Mouse (Mus musculus): ENCODE measurements at regions not wholly inside any gene's neighbourhood (a gene's known extent, or its start where the extent isn't known, plus 50 kb on each side); places are given as distances from the start of the nearest gene placed in this dataset.

- intact Hi-C loops (cut with DNase I): no loop called here
- no peak for DNase-seq
Observed at GRCm38 (mm10) chr15:24992665-24993324, 420.8 kb downstream of the Basp1 start.

- intact Hi-C loops (cut with DNase I): no loop called here
- no peak for DNase-seq
Observed at GRCm38 (mm10) chr15:24990082-24990786, 423.3 kb downstream of the Basp1 start.

- intact Hi-C loops (cut with DNase I): no loop called here
- no peak for DNase-seq
Observed at GRCm38 (mm10) chr15:24980841-24981240, 432.7 kb downstream of the Basp1 start.

GRCm38 (mm10) chr15:24972020-24972419 is 441.5 kb downstream of the Basp1 start:
- intact Hi-C loops (cut with DNase I): no loop called here
- no peak for DNase-seq

- DNase-seq: peak; percentile 3 to 8
- intact Hi-C loops (cut with DNase I): no loop called here
Observed at GRCm38 (mm10) chr15:24969391-24969812, 444.2 kb downstream of the Basp1 start.

- DNase-seq: no peak
- intact Hi-C loops (cut with DNase I): no loop called here
Observed at GRCm38 (mm10) chr15:24968636-24969317, 444.8 kb downstream of the Basp1 start.

GRCm38 (mm10) chr15:24929742-24930141 is 483.8 kb downstream of the Basp1 start:
- no peak for DNase-seq
- intact Hi-C loops (cut with DNase I): no loop called here

- intact Hi-C loops (cut with DNase I): no loop called here
Observed at GRCm38 (mm10) chr15:24911866-24912265, 501.7 kb downstream of the Basp1 start.

GRCm38 (mm10) chr15:24911466-24911865 is 502.1 kb downstream of the Basp1 start:
- DNase-seq: no peak
- intact Hi-C loops (cut with DNase I): no loop called here

More at GRCm38 (mm10) chr15:24911866-24912265, 501.7 kb downstream of the Basp1 start:
- no peak for DNase-seq

GRCm38 (mm10) chr15:24906957-24907356 is 506.6 kb downstream of the Basp1 start:
- intact Hi-C loops (cut with DNase I): no loop called here

GRCm38 (mm10) chr15:24878846-24879245 is 534.7 kb downstream of the Basp1 start:
- DNase-seq: no peak
- intact Hi-C loops (cut with DNase I): no loop called here

More at GRCm38 (mm10) chr15:24906957-24907356, 506.6 kb downstream of the Basp1 start:
- DNase-seq: no peak

GRCm38 (mm10) chr15:24877711-24878598 is 535.6 kb downstream of the Basp1 start:
- intact Hi-C loops (cut with DNase I): no loop called here
- DNase-seq: no peak

GRCm38 (mm10) chr15:24876157-24876731 is 537.3 kb downstream of the Basp1 start:
- intact Hi-C loops (cut with DNase I): no loop called here
- no peak for DNase-seq

GRCm38 (mm10) chr15:24840271-24840670 is 573.3 kb downstream of the Basp1 start:
- intact Hi-C loops (cut with DNase I): no loop called here
- DNase-seq: no peak

- DNase-seq: no peak
- intact Hi-C loops (cut with DNase I): no loop called here
Observed at GRCm38 (mm10) chr15:24838390-24838789, 575.2 kb downstream of the Basp1 start.

GRCm38 (mm10) chr15:24827881-24828280 is 585.7 kb downstream of the Basp1 start:
- DNase-seq: no peak
- intact Hi-C loops (cut with DNase I): no loop called here

- no peak for DNase-seq
- intact Hi-C loops (cut with DNase I): no loop called here
Observed at GRCm38 (mm10) chr15:24827259-24827658, 586.3 kb downstream of the Basp1 start.

- intact Hi-C loops (cut with DNase I): no loop called here
Observed at GRCm38 (mm10) chr15:24796836-24797235, 616.7 kb downstream of the Basp1 start.

GRCm38 (mm10) chr15:24793381-24793780 is 620.2 kb downstream of the Basp1 start:
- no peak for DNase-seq

More at GRCm38 (mm10) chr15:24796836-24797235, 616.7 kb downstream of the Basp1 start:
- no peak for DNase-seq

GRCm38 (mm10) chr15:24786336-24786735 is 627.2 kb downstream of the Basp1 start:
- intact Hi-C loops (cut with DNase I): no loop called here
- DNase-seq: no peak

More at GRCm38 (mm10) chr15:24793381-24793780, 620.2 kb downstream of the Basp1 start:
- intact Hi-C loops (cut with DNase I): no loop called here

Data from heart, postnatal 10 days (tissue).